Mouse (Mus musculus): Measurements from ENCODE around the gene Gm43064.

GRCm38 (mm10) chr3:103782844-103783609, 26.3 kb upstream of the Gm43064 start:
- TF ChIP-seq POLR2A (IDR thresholded peaks at IDR 0.05; ENCODE audit: borderline replicate concordance, insufficient read depth, low read length) (no peak), CTCF (IDR thresholded peaks at IDR 0.05; ENCODE audit: borderline replicate concordance, insufficient read depth, low read depth, low read length) (no peak)
